Mouse (Mus musculus) T-helper 2 cell (primary cell): ENCODE measurements around the gene Ltbp2.

Experiments used
- in situ Hi-C: fragments of 300-600 bp; cut with MboI, MseI; formaldehyde crosslinking; loops from one replicate; pipeline ENCODE4 v1.15.1; 2025; ENCODE audit warnings: high pct_unique_total_duplicates

The Ltbp2 gene

GRCm38 (mm10) chr12:84765506-84765905, 110.8 kb downstream of the Ltbp2 start:
- in situ Hi-C loops, result loop anchor here (25.0 kb wide), 1 partner anchor 1178 kb away; the partner anchor contains the start of gene Zfyve1

GRCm38 (mm10) chr12:84764756-84765155, 111.6 kb downstream of the Ltbp2 start:
- in situ Hi-C loops, result loop anchor here (25.0 kb wide), 1 partner anchor 1177 kb away; the partner anchor contains the start of gene Zfyve1

- in situ Hi-C loops, result loop anchor here (25.0 kb wide), 1 partner anchor 1176 kb away; the partner anchor contains the start of gene Zfyve1
Measured at GRCm38 (mm10) chr12:84763577-84764218, 112.6 kb downstream of the Ltbp2 start.

GRCm38 (mm10) chr12:84762532-84762931, 113.8 kb downstream of the Ltbp2 start:
- in situ Hi-C loops, result loop anchor here (25.0 kb wide), 1 partner anchor 1175 kb away; the partner anchor contains the start of gene Zfyve1

GRCm38 (mm10) chr12:84759063-84759462, 117.3 kb downstream of the Ltbp2 start:
- in situ Hi-C loops, result loop anchor here (25.0 kb wide), 1 partner anchor 1172 kb away; the partner anchor contains the start of gene Zfyve1

GRCm38 (mm10) chr12:84756016-84756415, 120.3 kb downstream of the Ltbp2 start:
- in situ Hi-C loops, result loop anchor here (25.0 kb wide), 1 partner anchor 1169 kb away; the partner anchor contains the start of gene Zfyve1

GRCm38 (mm10) chr12:84755008-84755695, 121.2 kb downstream of the Ltbp2 start:
- in situ Hi-C loops, result loop anchor here (25.0 kb wide), 1 partner anchor 1168 kb away; the partner anchor contains the start of gene Zfyve1

- in situ Hi-C loops, result loop anchor here (5.0 to 25.0 kb wide), 2 partner anchors 105 to 1165 kb away; partner anchors contain the start of gene Zfyve1
Measured at GRCm38 (mm10) chr12:84752131-84752977, 124.0 kb downstream of the Ltbp2 start.

GRCm38 (mm10) chr12:84750661-84751060, 125.7 kb downstream of the Ltbp2 start:
- in situ Hi-C loops, result loop anchor here (5.0 to 25.0 kb wide), 2 partner anchors 103 to 1163 kb away; partner anchors contain the start of gene Zfyve1

GRCm38 (mm10) chr12:84748134-84748533, 128.2 kb downstream of the Ltbp2 start:
- in situ Hi-C loops, result no loop called here

GRCm38 (mm10) chr12:84745700-84746099, 130.6 kb downstream of the Ltbp2 start:
- in situ Hi-C loops, result no loop called here

GRCm38 (mm10) chr12:84743496-84743895, 132.8 kb downstream of the Ltbp2 start:
- in situ Hi-C loops, result no loop called here

- in situ Hi-C loops, result no loop called here
Measured at GRCm38 (mm10) chr12:84733366-84733765, 143.0 kb downstream of the Ltbp2 start.
